Mouse (Mus musculus): ENCODE data around the gene Ass1.

DNA sequence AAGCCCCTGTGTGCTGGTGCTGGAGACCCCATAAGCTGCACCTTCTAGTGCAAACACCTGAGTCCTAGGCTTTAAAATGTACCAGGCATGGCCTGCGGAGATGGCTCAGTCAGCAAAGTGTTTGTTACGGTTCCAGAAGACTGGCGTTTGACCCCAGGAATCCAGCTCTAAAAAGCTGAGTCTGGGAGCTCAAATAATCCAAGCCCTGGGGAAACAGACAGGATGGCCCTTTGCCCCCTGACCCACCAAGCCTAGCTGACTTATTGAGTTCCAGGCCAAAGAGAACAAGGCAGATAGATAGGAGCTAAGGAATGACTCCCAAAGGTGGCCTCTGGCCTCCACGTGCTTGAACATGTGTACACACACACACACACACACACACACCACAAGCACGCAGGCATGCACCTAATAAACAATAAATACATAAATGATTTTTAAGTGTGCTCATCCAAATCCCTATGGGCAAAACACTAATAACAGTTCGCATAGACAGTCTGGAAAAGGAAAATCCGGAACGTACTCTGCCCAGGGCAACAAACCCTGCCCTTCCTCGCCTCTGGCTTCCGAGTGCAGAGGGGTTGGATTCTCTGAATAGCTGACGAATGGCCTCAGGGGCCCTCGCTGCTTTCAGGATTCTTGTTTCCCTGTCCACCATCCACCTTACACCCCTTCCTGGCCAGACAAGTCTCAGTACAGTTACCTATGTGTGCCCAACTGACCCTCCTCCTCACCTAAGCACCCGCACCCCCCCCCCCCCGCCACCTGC lies 32.3 kb upstream of the Ass1 start:
- TF ChIP-seq ZNF384 (IDR thresholded peaks at IDR 0.05; ENCODE audit: low read depth, low read length) (no peak), ZC3H11A (IDR thresholded peaks at IDR 0.05; ENCODE audit: borderline replicate concordance, low read depth, low read length) (no peak), CHD2 (IDR thresholded peaks at IDR 0.05; ENCODE audit: low read depth, low read length) (no peak)

All from ES-E14 (cell line).